Mouse (Mus musculus) small intestine, adult 2 months (tissue): ENCODE results near the gene Stambpl1. TPM values are rescaled to one million over a fixed set of nuclear protein-coding genes. Genes with fewer than 3 reads are reported as not detected.

Experiments used
- H3K27ac ChIP-seq: fragments of 200-500 bp; 2 replicates; pipeline ENCODE4 v1.5.1; 2012; ENCODE audit warnings: low read depth, low read length, control low read depth, inconsistent platforms; ENCODE audit not compliant: insufficient read depth
- H3K27me3 ChIP-seq: fragments of 200-500 bp; 2 replicates; pipeline ENCODE4 v1.6.1; 2012; ENCODE audit warnings: mild to moderate bottlenecking, moderate library complexity, low read length, inconsistent platforms; ENCODE audit not compliant: control insufficient read depth, insufficient read depth
- H3K36me3 ChIP-seq: fragments of 200-500 bp; 2 replicates; pipeline ENCODE4 v1.6.1; 2012; ENCODE audit warnings: mild to moderate bottlenecking, low read length, control low read depth, inconsistent platforms; ENCODE audit not compliant: control insufficient read depth, insufficient read depth
- H3K4me1 ChIP-seq: fragments of 200-500 bp; 2 replicates; pipeline ENCODE4 v1.6.1; 2012; ENCODE audit warnings: low read length, inconsistent platforms, mixed read lengths; ENCODE audit not compliant: control insufficient read depth, insufficient read depth, insufficient read length
- H3K4me3 ChIP-seq: fragments of 200-500 bp; 2 replicates; pipeline ENCODE4 v1.5.1; 2012; ENCODE audit warnings: low read depth, mild to moderate bottlenecking, control low read depth, inconsistent platforms, low read length, moderate library complexity
- CTCF ChIP-seq: fragments of 200-500 bp; IDR thresholded peaks from 2 replicates; pipeline ENCODE4 v1.5.1; 2012; ENCODE audit warnings: low read depth, mild to moderate bottlenecking, control low read depth, inconsistent platforms, low read length, moderate library complexity, mixed read lengths; ENCODE audit not compliant: insufficient replicate concordance, insufficient read length; ENCODE audit errors: extremely low read depth
- POLR2A ChIP-seq: fragments of 200-500 bp; IDR thresholded peaks from 2 replicates; pipeline ENCODE4 v1.6.1; 2012; ENCODE audit warnings: low read depth, mild to moderate bottlenecking, control low read depth, inconsistent platforms, low read length, moderate library complexity
- WGBS: fragments of 180-500 bp; shearing (Covaris S2); methylation state at CpG from one replicate; pipeline ENCODE4 v1.1.7; 2018; 5-methylcytosine and 5-hydroxymethylcytosine counted together
- polyA plus RNA-seq: library from polyadenylated mRNA; depleted of rRNA; stranded (reverse); fragments of >200 nt; gene quantifications from 2 replicates; pipeline ENCODE4 v1.2.3, GENCODE M21; 2012; rRNA removed

Stambpl1 gene
- polyA plus RNA-seq, result 2.6 and 6.8 TPM in 2 replicates

DNA sequence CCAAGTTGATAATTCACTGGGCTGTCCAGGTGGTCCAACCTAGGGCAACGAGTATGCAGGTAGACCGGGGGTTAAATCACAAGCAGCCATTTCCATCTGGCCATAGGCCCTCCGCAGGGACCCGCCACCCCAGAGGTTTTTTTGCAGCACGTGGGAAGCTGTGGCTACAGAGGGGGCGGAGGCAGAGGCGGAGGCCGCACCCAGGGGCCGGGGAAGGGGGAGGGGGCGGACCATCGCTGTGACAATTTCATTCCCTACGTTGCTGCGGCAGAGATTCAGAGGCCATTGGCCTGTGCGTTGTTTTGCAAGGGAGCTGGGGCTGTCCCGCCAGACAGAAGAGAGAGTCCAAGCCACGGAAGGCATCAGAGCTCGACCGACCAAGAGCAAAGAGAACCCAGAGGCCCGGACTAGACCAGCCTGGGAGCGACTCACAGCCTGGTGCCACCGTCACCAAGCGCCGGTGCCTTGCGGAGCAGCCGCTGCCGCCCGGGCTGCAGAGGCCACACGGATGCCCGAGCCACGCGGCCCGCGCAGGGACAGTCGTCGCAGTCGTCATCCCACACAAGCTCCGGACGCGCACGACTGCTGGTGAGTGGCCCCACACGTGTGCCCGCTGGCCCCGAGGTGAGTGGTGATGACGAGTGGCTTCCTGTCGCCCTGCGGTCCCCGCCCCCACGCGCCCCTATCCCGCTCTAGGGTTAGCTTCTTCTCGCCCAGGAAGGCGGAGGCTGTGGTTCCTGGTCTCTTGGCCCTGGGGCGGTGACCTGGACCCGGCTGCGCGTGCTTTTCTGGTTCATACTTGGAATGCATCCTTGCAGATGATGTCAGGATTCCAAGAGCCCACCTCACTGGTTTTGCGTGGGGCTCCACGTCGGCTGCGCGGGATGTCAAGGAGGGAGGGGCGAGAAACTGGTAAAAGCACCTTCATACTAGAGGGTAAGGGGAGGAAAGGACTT lies at the start of gene Stambpl1:
Stambpl1 (plus strand) TSS at position 222 of the 956 bp plus-strand sequence.
- WGBS, result 1% methylated on average over 62 of the region's 62 CpGs
- Histone ChIP-seq H3K36me3 (no peaks in the 10 kb centered on the region), H3K4me3 (peak within 1 kb of the TSS; percentile 95), H3K4me1 (peaks cover 2% of the 10 kb centered on the region; the same call in 1 of the 2 replicates), H3K27me3 (no peaks in the 10 kb centered on the region), H3K27ac (peak within 1 kb of the TSS; percentile 61)
- TF ChIP-seq POLR2A, result peak; percentile 44; the same call in 1 of the 2 replicates
- TF ChIP-seq CTCF, result no peak

DNA sequence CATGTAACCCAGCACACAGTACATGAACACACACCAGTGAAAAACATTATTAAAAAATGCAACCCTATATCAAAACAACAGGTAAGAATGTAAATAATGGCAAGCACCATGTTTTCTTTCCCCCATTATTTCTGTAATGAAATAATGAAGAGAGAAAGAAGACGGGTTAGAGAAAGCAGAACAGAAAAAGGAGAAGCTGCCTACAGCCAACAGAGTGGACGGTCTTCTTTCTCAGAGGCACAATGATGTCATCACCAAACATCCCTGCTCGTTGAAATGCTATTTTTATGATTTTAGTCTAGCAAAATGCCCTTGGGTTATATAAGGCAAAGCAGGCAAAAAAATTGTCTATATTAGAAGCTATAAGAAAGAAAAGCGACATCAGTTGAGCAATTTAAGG lies 43.6 kb upstream of the Stambpl1 start:
- 64% methylated on average over 4 of the region's 4 CpGs for WGBS
- TF ChIP-seq POLR2A (no peak), CTCF (no peak)
- Histone ChIP-seq H3K36me3 (no peaks in the 10 kb centered on the region), H3K4me1 (no peaks in the 10 kb centered on the region), H3K27ac (no peak overlapping the region), H3K4me3 (no peak overlapping the region), H3K27me3 (no peaks in the 10 kb centered on the region)

DNA sequence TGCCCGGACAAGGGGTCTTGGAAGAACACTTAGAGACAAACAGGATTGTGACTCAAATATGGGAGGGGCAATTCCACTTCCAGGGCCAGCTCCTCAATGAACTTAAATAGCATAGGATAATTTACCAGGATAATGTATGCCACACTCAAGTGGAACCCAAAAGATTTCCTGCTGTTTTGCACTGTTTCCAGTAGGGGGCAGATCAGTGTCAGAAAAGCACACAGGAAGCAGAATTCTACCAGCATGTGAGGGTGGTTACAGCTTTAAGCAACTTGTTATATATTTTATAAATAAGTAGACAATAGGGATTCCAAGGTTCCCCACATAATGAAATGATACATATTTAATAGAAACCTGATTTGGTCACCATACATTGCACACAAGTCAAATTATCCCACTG lies 40.1 kb upstream of the Stambpl1 start:
- H3K4me1 ChIP-seq, result no peaks in the 10 kb centered on the region

DNA sequence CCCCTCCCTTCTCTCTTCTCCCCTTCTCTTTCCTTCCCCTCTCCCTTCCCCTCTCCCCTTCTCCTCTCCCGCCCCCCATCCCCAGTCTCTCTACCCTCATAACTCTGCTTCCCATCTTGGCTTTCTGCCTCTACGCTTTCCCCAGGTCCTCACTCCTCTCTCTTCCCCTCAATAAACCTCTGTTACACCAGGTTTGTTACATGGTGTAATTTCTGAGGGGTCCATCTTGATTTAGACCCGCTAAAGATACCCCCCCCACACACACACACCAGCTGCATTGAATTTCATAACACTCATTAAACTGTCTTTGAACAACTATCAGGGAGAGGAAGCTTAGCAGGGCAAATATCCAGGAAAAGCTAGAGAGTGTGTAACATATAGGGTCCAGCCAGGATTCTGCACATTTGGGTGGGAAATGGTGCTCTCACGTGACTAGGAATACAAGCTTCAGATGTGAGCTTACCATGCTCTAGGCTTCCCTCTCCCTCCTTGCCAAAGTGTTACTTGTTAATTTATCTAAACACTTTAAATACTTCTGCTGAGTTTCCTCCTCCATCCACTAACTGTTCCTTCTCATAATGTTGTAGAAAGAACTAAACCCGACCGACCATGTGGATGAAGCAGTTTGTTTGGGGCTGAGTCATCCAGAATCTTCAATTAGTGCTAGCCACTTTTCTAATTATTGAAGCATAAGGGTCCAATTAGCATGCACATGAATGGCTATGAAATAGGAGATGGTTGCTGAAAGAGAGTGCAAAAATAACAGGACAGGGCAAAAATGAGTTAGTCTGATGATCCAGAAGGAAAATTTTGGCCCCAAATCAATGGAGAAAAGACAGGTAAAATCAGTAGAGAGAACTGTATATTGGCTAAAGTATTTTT lies 38.5 kb upstream of the Stambpl1 start:
- Histone ChIP-seq H3K27ac (no peak overlapping the region), H3K4me1 (no peaks in the 10 kb centered on the region), H3K36me3 (no peaks in the 10 kb centered on the region), H3K4me3 (no peak overlapping the region), H3K27me3 (no peaks in the 10 kb centered on the region)
- 79% methylated on average over 6 of the region's 6 CpGs for WGBS
- TF ChIP-seq CTCF, result no peak
- TF ChIP-seq POLR2A, result no peak

More for the DNA sequence above, 40.1 kb upstream of the Stambpl1 start:
- Histone ChIP-seq H3K27me3 (no peaks in the 10 kb centered on the region), H3K4me3 (no peak overlapping the region), H3K27ac (no peak overlapping the region), H3K36me3 (no peaks in the 10 kb centered on the region)
- WGBS, result 60% methylated on average over 1 of the region's 1 CpGs
- TF ChIP-seq POLR2A (no peak), CTCF (no peak)

DNA sequence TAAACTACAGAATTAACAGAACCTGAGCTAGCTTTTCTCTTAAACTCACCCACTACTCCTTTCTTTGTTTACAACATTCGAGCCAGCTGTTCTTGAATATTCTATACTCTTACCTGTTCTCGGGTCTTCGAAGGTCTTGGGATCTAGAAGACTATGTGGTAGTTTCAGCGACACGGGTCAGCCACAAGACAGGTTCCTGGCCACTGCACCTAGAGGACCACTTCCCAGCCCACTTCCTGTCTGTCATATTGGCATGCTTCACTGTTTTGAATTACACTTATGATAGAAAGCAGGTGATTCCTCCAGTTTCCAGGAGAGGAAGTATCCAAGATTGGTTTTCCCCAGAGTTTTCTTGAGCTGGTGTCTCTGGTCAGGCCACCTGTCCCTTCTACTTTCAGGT lies 29.3 kb upstream of the Stambpl1 start:
- no peak overlapping the region for H3K27ac ChIP-seq
- H3K27me3 ChIP-seq, result no peaks in the 10 kb centered on the region

DNA sequence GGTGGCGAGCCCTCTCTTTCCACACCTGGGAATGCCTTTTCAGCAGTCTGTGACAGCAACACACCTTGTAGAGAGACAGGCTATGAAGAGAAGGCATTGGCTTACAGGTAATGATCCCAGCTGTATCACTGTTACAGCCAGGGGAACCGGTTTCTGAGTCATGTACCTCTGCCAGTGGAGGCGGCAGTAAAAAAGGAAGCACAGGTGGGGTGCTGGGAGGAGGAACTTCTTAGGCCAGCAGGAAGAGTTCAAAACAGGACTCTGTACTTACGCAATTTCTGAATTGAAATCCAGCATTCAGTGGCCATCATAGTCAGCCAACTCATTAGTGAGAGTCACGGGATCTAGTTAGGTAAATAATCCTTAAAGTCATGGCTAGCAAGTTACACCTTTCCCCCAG lies 26.1 kb upstream of the Stambpl1 start, which contains the start of gene Ankrd22:
Ankrd22 (minus strand) TSS at position 163 of the 400 bp plus-strand sequence.
- Histone ChIP-seq H3K27me3 (no peaks in the 10 kb centered on the region), H3K36me3 (no peaks in the 10 kb centered on the region), H3K4me1 (no peaks in the 10 kb centered on the region; the same call in 1 of the 2 replicates), H3K4me3 (no peak within 1 kb of the TSS), H3K27ac (0 out of 2 replicates have a peak within 1 kb of the TSS, but pooled peaks have one; percentile 38)
- WGBS, result 17% methylated on average over 5 of the region's 5 CpGs
- TF ChIP-seq CTCF (no peak), POLR2A (no peak)

More for the DNA sequence above, 29.3 kb upstream of the Stambpl1 start:
- no peak overlapping the region for H3K4me3 ChIP-seq
- no peaks in the 10 kb centered on the region; the same call in 1 of the 2 replicates for H3K4me1 ChIP-seq
- TF ChIP-seq CTCF (no peak), POLR2A (no peak)
- WGBS, result 85% methylated on average over 5 of the region's 5 CpGs
- no peaks in the 10 kb centered on the region for H3K36me3 ChIP-seq

DNA sequence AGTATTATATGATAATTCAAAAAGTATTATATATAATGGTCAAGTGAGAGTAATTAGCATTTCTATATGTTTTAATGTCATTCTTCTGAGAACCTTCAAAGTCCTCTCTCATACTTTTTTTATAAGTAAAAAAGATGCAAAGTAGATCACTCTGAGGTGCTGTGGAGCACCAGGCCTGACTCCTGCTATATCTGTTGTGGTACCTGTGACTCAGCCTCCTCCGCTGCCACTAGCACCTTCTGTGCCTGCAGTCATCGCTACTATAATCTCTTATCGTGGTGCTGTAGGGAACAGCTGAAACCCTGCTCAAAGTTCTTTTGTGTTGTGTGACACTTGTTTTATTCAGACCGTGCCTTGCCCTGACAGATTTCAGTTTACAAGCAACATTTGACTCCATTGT lies 25.6 kb upstream of the Stambpl1 start:
- no peak overlapping the region for H3K27ac ChIP-seq

More for the DNA sequence above, 25.6 kb upstream of the Stambpl1 start:
- H3K4me3 ChIP-seq, result no peak overlapping the region
- no peaks in the 10 kb centered on the region for H3K27me3 ChIP-seq
- 42% methylated on average over 4 of the region's 4 CpGs for WGBS
- TF ChIP-seq POLR2A (no peak), CTCF (no peak)
- no peaks in the 10 kb centered on the region for H3K36me3 ChIP-seq
- no peaks in the 10 kb centered on the region; the same call in 1 of the 2 replicates for H3K4me1 ChIP-seq
